Mouse (Mus musculus) heart, postnatal 4 days (tissue): ENCODE data around the gene Apool. TPM values are rescaled to one million over a fixed set of nuclear protein-coding genes. Genes with fewer than 3 reads are reported as not detected.
A peak's percentile ranks its signal among the peaks of the same experiment; 100 is the strongest.

ENCODE experiments used
- DNase-seq: peaks from one replicate; pipeline ENCODE4 v3.0.0; 2021
- total RNA-seq, 2 experiments: library from RNA; stranded (reverse); gene quantifications; 2 replicates each; pipeline ENCODE4 v1.2.3; 2021

Gene Apool
- 10 to 100 TPM; 62.9 to 66.5 TPM for total RNA-seq

- DNase-seq = peak; percentile 91
Measured at GRCm38 (mm10) chrX:112310804-112311530, at the start of gene Apool. Apool (plus strand) TSS chrX:112311334.

- DNase-seq = no peak
Measured at GRCm38 (mm10) chrX:112273550-112273949, 37.6 kb upstream of the Apool start.

GRCm38 (mm10) chrX:112311531-112311887, 375 bp downstream of the Apool start:
- DNase-seq = no peak

- DNase-seq = no peak
Measured at GRCm38 (mm10) chrX:112312094-112312493, 960 bp downstream of the Apool start.

GRCm38 (mm10) chrX:112320273-112320672, 9.1 kb downstream of the Apool start:
- no peak for DNase-seq

- no peak for DNase-seq
Measured at GRCm38 (mm10) chrX:112339486-112339885, 28.4 kb downstream of the Apool start.

- DNase-seq = no peak
Measured at GRCm38 (mm10) chrX:112347467-112348394, 36.6 kb downstream of the Apool start.

- DNase-seq = peak; percentile 12
Measured at GRCm38 (mm10) chrX:112348395-112348791, 37.3 kb downstream of the Apool start.

GRCm38 (mm10) chrX:112368426-112368825, 57.3 kb downstream of the Apool start:
- no peak for DNase-seq

GRCm38 (mm10) chrX:112370577-112371410, 59.7 kb downstream of the Apool start:
- DNase-seq = peak; percentile 16

GRCm38 (mm10) chrX:112406679-112407078, 95.5 kb downstream of the Apool start, which contains the start of gene Satl1:
Satl1 (minus strand) TSS chrX:112406779.
- no peak for DNase-seq

GRCm38 (mm10) chrX:112412309-112412708, 101.2 kb downstream of the Apool start:
- no peak for DNase-seq

Other genes starting within 250 kb of the Apool start
- not detected for gene 4933403O08Rik, start 72.3 kb upstream of the Apool start, total RNA-seq
- not detected for gene Satl1, start 95.4 kb downstream of the Apool start, total RNA-seq
- gene 2010106E10Rik, start 183.9 kb downstream of the Apool start, total RNA-seq = not detected